Mouse (Mus musculus): Measurements from ENCODE around the gene Eif4g3. TPM values are rescaled to one million over a fixed set of nuclear protein-coding genes. Genes with fewer than 3 reads are reported as not detected.

The Eif4g3 gene
- total RNA-seq, 2 experiments from 2014 or later, result 179 to 187 TPM

DNA sequence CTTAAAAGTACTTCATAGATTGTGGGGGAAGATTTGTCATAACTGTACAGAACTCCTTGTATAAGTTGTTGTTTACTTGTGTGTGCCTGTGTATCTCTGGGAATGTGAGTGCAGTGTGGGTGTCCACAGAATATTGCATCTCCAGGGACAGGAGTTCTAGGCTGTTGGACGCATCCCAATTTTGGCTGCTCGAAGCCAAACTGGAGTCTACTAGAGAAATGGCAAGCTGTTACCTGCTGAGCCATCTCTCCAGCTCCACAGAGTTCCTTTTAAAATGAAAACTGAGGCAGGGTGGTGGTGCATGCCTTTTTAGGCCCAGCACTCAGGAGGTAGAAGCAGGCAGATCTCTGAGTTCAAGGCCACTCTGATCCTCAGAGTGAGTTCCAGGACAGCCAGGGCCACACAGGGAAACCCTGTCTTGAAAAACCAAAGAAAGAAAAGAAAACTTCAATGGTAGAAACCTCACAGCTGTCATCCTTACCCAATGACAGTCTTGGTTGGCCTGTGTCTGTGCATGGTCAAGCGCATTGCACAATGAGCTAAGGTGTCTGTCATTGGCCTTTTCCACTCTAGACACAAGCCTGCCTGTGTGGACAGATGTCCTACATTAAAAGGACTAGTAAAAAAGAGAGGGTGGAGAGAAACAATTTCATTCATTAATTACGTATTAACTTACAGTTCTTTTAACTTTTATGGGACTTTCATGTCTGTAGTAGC lies 17.1 kb downstream of the Eif4g3 start:
- no peak overlapping the region for H3K4me3 ChIP-seq
- no peak overlapping the region for H3K27ac ChIP-seq
- intact Hi-C loops (cut with DNase I), result no loop called here
- TF ChIP-seq CTCF (IDR thresholded peaks at IDR 0.05), result no peak
- DNase-seq (ENCODE audit: extremely low spot score in 1 of 2, low spot score in 2 of 2), result no peak

- no peak for TF ChIP-seq CTCF (IDR thresholded peaks at IDR 0.05)
- Histone ChIP-seq H3K4me3 (no peak overlapping the region), H3K27ac (no peak overlapping the region)
- intact Hi-C loops (cut with DNase I), result no loop called here
- DNase-seq (ENCODE audit: extremely low spot score in 1 of 2, low spot score in 2 of 2), result no peak
These were observed 21.1 kb downstream of the Eif4g3 start for GRCm38 (mm10) chr4:138013723-138014479.

DNA sequence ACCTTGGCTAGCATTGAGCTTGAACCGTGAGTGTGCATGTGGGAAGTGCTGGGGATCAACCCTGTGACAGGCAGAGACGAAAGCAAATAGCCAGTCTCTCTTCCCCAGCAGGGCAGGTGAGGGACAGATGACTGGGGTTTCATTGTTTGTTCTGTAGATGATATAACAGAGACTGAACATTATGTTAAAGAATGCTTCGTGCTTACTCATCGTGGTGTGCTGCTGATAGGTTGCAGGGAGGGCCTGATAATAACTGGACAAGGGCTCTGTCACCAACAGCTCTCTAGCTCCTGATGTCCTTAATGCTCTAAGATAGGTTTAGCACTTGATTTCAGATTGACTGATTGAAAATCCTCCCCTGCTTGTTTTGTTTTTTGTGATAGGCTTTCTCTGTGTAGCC lies 23.1 kb downstream of the Eif4g3 start:
- H3K27ac ChIP-seq, result no peak overlapping the region
- no peak for TF ChIP-seq CTCF (IDR thresholded peaks at IDR 0.05)
- DNase-seq (ENCODE audit: extremely low spot score in 1 of 2, low spot score in 2 of 2), result no peak
- intact Hi-C loops (cut with DNase I), result no loop called here
- H3K4me3 ChIP-seq, result no peak overlapping the region

DNA sequence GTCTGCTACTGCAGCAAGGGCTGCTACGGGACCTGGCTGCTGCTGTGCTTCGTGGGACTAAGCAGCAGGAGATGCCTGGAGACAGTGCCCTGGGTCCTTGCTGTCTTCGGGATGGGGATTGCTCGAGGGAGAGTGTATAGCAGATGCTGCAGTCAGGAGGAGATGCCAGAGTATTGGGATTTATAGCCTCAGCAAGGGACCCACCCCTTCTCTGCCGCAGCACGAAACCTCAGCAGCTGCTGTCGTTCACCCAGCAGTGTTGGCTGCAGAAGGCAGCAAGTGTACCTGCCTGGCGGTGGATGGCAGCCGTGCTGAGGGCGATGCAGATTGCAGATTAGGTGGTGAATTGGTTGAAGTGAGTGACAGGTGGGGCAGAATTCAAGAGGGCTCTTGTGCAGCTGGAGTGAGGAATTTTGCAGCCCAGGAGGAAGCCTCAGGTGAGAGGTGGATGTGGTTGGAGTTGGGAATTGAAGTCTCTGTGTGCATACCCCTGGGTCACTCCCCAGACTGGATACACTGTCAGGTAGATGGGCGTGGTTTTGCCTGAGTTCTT lies 24.3 kb downstream of the Eif4g3 start:
- H3K4me3 ChIP-seq, result no peak overlapping the region
- H3K27ac ChIP-seq, result peak overlapping the region; percentile 34; the same call in 1 of the 2 replicates
- TF ChIP-seq CTCF (IDR thresholded peaks at IDR 0.05), result no peak
- DNase-seq (ENCODE audit: extremely low spot score in 1 of 2, low spot score in 2 of 2), result no peak
- intact Hi-C loops (cut with DNase I), result no loop called here

DNA sequence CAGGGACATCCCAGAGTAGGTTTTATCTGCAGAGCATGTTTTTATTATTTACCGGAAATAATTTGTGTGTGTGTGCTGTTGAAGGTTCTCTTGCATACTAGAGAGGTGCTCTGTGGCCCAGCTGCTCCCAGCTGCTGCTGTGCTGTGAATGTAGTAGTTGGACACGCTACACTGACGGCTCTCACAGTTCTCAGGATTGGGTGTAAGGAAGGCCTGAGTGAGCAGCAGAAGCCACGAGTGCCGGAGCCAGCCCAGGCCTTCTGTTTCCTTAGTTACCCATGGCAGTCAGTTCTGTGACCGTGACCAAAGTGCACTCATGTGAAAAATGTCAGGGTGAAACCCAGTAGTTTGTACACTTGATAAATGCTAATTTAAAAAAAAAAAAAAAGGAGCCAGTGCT lies 25.2 kb downstream of the Eif4g3 start:
- TF ChIP-seq CTCF (IDR thresholded peaks at IDR 0.05), result no peak
- DNase-seq (ENCODE audit: extremely low spot score in 1 of 2, low spot score in 2 of 2), result no peak
- Histone ChIP-seq H3K4me3 (no peak overlapping the region), H3K27ac (no peak overlapping the region)
- intact Hi-C loops (cut with DNase I), result no loop called here

DNA sequence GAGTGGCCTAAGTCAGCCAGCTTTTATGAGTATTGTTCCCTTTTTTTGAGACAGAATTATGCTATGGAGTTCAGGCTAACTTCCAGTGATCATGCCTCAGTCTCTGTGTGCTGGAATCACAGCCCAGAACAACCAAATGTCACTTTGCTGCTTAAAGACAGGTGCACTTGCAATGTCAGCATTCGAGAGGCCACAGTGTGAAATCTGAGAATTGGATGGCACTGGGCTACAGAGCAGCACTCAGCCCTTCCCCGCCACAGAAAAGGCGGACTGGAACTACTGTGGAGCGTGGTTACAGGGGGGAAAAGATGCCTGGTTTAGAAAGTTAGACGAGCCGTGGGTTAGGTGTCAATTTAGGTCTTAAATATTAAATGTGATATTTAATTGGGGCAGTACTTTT lies 27.4 kb downstream of the Eif4g3 start:
- intact Hi-C loops (cut with DNase I), result no loop called here
- DNase-seq (ENCODE audit: extremely low spot score in 1 of 2, low spot score in 2 of 2), result no peak
- H3K4me3 ChIP-seq, result no peak overlapping the region
- no peak overlapping the region for H3K27ac ChIP-seq
- TF ChIP-seq CTCF (IDR thresholded peaks at IDR 0.05), result no peak

GRCm38 (mm10) chr4:138021651-138022050 lies 28.8 kb downstream of the Eif4g3 start:
- no peak overlapping the region for H3K4me3 ChIP-seq
- DNase-seq (ENCODE audit: extremely low spot score in 1 of 2, low spot score in 2 of 2), result no peak
- no peak overlapping the region for H3K27ac ChIP-seq
- intact Hi-C loops (cut with DNase I), result no loop called here
- no peak for TF ChIP-seq CTCF (IDR thresholded peaks at IDR 0.05)

DNA sequence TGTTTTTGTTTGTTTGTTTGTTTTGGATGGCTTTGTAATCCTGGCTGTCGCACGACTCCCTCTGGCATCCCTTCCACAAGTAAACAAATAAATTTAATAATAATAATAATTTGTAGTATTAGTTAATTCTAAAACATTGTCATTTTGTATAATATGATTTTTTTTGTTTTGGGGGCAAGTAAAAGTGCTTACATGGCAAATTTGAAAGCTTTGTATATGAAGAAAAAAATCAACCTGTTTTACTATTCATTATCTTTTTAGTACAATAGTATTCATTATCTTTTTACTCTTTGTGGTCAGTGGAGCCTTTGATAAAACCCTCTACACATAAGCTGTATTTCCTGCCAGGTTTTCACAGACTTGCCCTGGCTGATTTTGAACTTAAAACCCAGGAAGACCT lies 29.9 kb downstream of the Eif4g3 start:
- no peak for TF ChIP-seq CTCF (IDR thresholded peaks at IDR 0.05)
- no peak for DNase-seq (ENCODE audit: extremely low spot score in 1 of 2, low spot score in 2 of 2)
- H3K27ac ChIP-seq, result no peak overlapping the region
- no peak overlapping the region for H3K4me3 ChIP-seq
- intact Hi-C loops (cut with DNase I), result no loop called here

DNA sequence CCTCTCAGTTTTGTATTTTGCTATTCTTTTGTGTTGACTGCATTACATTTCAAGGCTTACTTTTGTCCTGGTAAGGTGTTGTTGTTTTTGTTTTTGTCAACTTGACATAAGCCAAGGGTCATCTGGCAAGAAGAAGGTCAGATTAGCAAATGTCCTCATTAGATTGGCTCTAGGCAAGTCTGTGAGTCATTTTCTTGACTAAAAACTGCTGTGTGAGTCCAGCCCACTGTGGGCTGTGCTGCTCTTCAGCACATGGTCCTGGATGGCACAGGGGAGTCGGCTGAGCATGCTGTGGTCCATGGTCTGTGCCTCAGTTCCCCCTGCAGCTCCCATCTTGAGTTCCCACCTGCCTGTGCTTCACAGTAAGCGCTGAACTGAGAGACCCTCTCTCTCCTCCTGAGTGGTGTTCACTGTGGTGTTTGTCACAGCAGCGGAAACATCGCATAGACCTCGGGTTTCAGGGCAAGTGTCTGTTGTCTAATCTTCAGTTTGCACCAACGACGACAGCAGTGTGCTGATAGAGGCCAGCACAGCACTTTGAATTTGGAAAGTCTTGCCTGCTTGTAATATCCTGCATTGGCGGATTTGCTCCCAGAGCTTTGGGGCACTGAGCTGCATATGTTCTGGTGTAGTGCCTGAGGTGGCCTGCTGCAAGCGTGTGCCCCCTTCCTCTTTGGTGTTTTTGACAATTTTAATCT lies 30.7 kb downstream of the Eif4g3 start:
- TF ChIP-seq CTCF (IDR thresholded peaks at IDR 0.05), result no peak
- intact Hi-C loops (cut with DNase I), result no loop called here
- Histone ChIP-seq H3K4me3 (no peak overlapping the region), H3K27ac (no peak overlapping the region)
- no peak for DNase-seq (ENCODE audit: extremely low spot score in 1 of 2, low spot score in 2 of 2)

GRCm38 (mm10) chr4:138029168-138029567 lies 36.3 kb downstream of the Eif4g3 start:
- Histone ChIP-seq H3K27ac (no peak overlapping the region), H3K4me3 (no peak overlapping the region)
- no peak for DNase-seq (ENCODE audit: extremely low spot score in 1 of 2, low spot score in 2 of 2)
- intact Hi-C loops (cut with DNase I), result no loop called here
- no peak for TF ChIP-seq CTCF (IDR thresholded peaks at IDR 0.05)

GRCm38 (mm10) chr4:138031828-138032227 lies 39.0 kb downstream of the Eif4g3 start:
- Histone ChIP-seq H3K4me3 (no peak overlapping the region), H3K27ac (no peak overlapping the region)
- no peak for DNase-seq (ENCODE audit: extremely low spot score in 1 of 2, low spot score in 2 of 2)
- no peak for TF ChIP-seq CTCF (IDR thresholded peaks at IDR 0.05)
- intact Hi-C loops (cut with DNase I), result no loop called here

DNA sequence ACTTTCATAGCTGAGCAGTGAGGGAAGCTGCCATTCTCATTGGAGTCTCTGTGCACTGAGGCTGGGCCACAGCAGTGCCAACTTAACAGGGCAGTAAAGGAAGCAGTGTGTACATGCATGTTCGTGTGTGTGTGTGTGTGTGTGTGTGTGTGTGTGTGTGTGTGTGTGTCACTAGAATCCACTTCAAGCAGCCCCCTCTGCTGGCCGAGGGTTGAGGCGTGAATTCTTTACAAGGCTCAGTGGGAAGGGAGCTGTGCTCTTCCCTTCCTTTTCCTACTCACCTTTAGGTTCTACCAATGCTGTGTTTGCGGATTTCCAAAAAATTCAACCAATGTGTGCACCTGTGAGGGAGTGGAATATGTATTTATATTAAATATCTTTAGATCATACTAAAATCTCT lies 41.0 kb downstream of the Eif4g3 start:
- intact Hi-C loops (cut with DNase I), result no loop called here
- DNase-seq (ENCODE audit: extremely low spot score in 1 of 2, low spot score in 2 of 2), result no peak

More for the DNA sequence above, 41.0 kb downstream of the Eif4g3 start:
- no peak overlapping the region for H3K27ac ChIP-seq
- no peak overlapping the region for H3K4me3 ChIP-seq
- TF ChIP-seq CTCF (IDR thresholded peaks at IDR 0.05), result no peak; the same call in 1 of the 2 replicates

Data from left cerebral cortex, adult 2 months (tissue).